Mouse (Mus musculus): ENCODE measurements at regions not wholly inside any gene's neighbourhood (a gene's known extent, or its start where the extent isn't known, plus 50 kb on each side); places are given as distances from the start of the nearest gene placed in this dataset.
A peak's percentile ranks its signal among the peaks of the same experiment; 100 is the strongest.

GRCm38 (mm10) chr13:107329348-107329747 is 307.4 kb upstream of the Kif2a start:
- ATAC-seq (ENCODE audit: poor library complexity, severe bottlenecking), result no peak

- peak; percentile 63; the same call in 1 of the 2 replicates for ATAC-seq (ENCODE audit: poor library complexity, severe bottlenecking)
Measured at GRCm38 (mm10) chr13:107325707-107326495, 304.0 kb upstream of the Kif2a start.

GRCm38 (mm10) chr13:107314746-107315145 is 292.8 kb upstream of the Kif2a start:
- ATAC-seq (ENCODE audit: poor library complexity, severe bottlenecking), result no peak

GRCm38 (mm10) chr13:107308958-107309639 is 287.2 kb upstream of the Kif2a start:
- no peak for ATAC-seq (ENCODE audit: poor library complexity, severe bottlenecking)

GRCm38 (mm10) chr13:107308404-107308803 is 286.5 kb upstream of the Kif2a start:
- peak; percentile 65 for ATAC-seq (ENCODE audit: poor library complexity, severe bottlenecking)

- ATAC-seq (ENCODE audit: poor library complexity, severe bottlenecking), result peak; percentile 48; the same call in 1 of the 2 replicates
Measured at GRCm38 (mm10) chr13:107306958-107307357, 285.0 kb upstream of the Kif2a start.

GRCm38 (mm10) chr13:107306232-107306631 is 284.3 kb upstream of the Kif2a start:
- no peak for ATAC-seq (ENCODE audit: poor library complexity, severe bottlenecking)

GRCm38 (mm10) chr13:107305738-107306137 is 283.8 kb upstream of the Kif2a start:
- ATAC-seq (ENCODE audit: poor library complexity, severe bottlenecking), result no peak

- no peak for ATAC-seq (ENCODE audit: poor library complexity, severe bottlenecking)
Measured at GRCm38 (mm10) chr13:107303878-107304277, 282.0 kb upstream of the Kif2a start.

GRCm38 (mm10) chr13:107303322-107303721 is 281.4 kb upstream of the Kif2a start:
- no peak for ATAC-seq (ENCODE audit: poor library complexity, severe bottlenecking)

GRCm38 (mm10) chr13:107300792-107301191 is 278.9 kb upstream of the Kif2a start:
- 0 out of 2 replicates have a peak, but pooled peaks have one; percentile 22 for ATAC-seq (ENCODE audit: poor library complexity, severe bottlenecking)

- no peak for ATAC-seq (ENCODE audit: poor library complexity, severe bottlenecking)
Measured at GRCm38 (mm10) chr13:107264581-107264980, 242.7 kb upstream of the Kif2a start.

GRCm38 (mm10) chr13:107261479-107262050 is 239.6 kb upstream of the Kif2a start:
- ATAC-seq (ENCODE audit: poor library complexity, severe bottlenecking), result no peak

GRCm38 (mm10) chr13:107260274-107260673 is 238.3 kb upstream of the Kif2a start:
- ATAC-seq (ENCODE audit: poor library complexity, severe bottlenecking), result no peak

GRCm38 (mm10) chr13:107247792-107248505 is 226.0 kb upstream of the Kif2a start:
- no peak for ATAC-seq (ENCODE audit: poor library complexity, severe bottlenecking)

GRCm38 (mm10) chr13:107246956-107247751 is 225.2 kb upstream of the Kif2a start:
- no peak for ATAC-seq (ENCODE audit: poor library complexity, severe bottlenecking)

GRCm38 (mm10) chr13:107244173-107244572 is 222.2 kb upstream of the Kif2a start:
- ATAC-seq (ENCODE audit: poor library complexity, severe bottlenecking), result no peak

- ATAC-seq (ENCODE audit: poor library complexity, severe bottlenecking), result no peak
Measured at GRCm38 (mm10) chr13:107239035-107239387, 217.1 kb upstream of the Kif2a start.

- no peak for ATAC-seq (ENCODE audit: poor library complexity, severe bottlenecking)
Measured at GRCm38 (mm10) chr13:107238364-107239034, 216.6 kb upstream of the Kif2a start.

GRCm38 (mm10) chr13:107219456-107219855 is 197.5 kb upstream of the Kif2a start:
- ATAC-seq (ENCODE audit: poor library complexity, severe bottlenecking), result no peak

All from megakaryocyte, adult 5-6 weeks (primary cell).